Mouse (Mus musculus): Measurements from ENCODE around the gene Dnajc27.

The Dnajc27 gene

GRCm38 (mm10) chr12:4082132-4083001 lies at the start of gene Dnajc27:
Gene Dnajc27 (plus strand): TSS chr12:4082583.
- peak; percentile 84 to 87 for DNase-seq (ENCODE audit: low spot score in 2 of 2)

GRCm38 (mm10) chr12:4036157-4036556 lies 46.2 kb upstream of the Dnajc27 start:
- no peak for DNase-seq (ENCODE audit: low spot score in 2 of 2)

GRCm38 (mm10) chr12:4037511-4037910 lies 44.9 kb upstream of the Dnajc27 start:
- no peak for DNase-seq (ENCODE audit: low spot score in 2 of 2)

GRCm38 (mm10) chr12:4038061-4039041 lies 44.0 kb upstream of the Dnajc27 start, which contains the start of gene Efr3b:
Gene Efr3b (minus strand): TSS chr12:4038915.
- peak; percentile 50 to 56 for DNase-seq (ENCODE audit: low spot score in 2 of 2)

GRCm38 (mm10) chr12:4039046-4039445 lies 43.3 kb upstream of the Dnajc27 start:
- DNase-seq (ENCODE audit: low spot score in 2 of 2), result no peak

GRCm38 (mm10) chr12:4042411-4042810 lies 40.0 kb upstream of the Dnajc27 start:
- DNase-seq (ENCODE audit: low spot score in 2 of 2), result no peak

- DNase-seq (ENCODE audit: low spot score in 2 of 2), result no peak
These were observed 36.4 kb upstream of the Dnajc27 start for GRCm38 (mm10) chr12:4045992-4046391.

- DNase-seq (ENCODE audit: low spot score in 2 of 2), result no peak
These were observed 34.4 kb upstream of the Dnajc27 start for GRCm38 (mm10) chr12:4048031-4048430.

GRCm38 (mm10) chr12:4050861-4051425 lies 31.4 kb upstream of the Dnajc27 start:
- no peak for DNase-seq (ENCODE audit: low spot score in 2 of 2)

- no peak for DNase-seq (ENCODE audit: low spot score in 2 of 2)
These were observed 28.7 kb upstream of the Dnajc27 start for GRCm38 (mm10) chr12:4053643-4054042.

GRCm38 (mm10) chr12:4054845-4055244 lies 27.5 kb upstream of the Dnajc27 start:
- DNase-seq (ENCODE audit: low spot score in 2 of 2), result no peak

- DNase-seq (ENCODE audit: low spot score in 2 of 2), result no peak
These were observed 24.1 kb upstream of the Dnajc27 start for GRCm38 (mm10) chr12:4058321-4058720.

GRCm38 (mm10) chr12:4059683-4060082 lies 22.7 kb upstream of the Dnajc27 start:
- DNase-seq (ENCODE audit: low spot score in 2 of 2), result no peak

GRCm38 (mm10) chr12:4065498-4065897 lies 16.9 kb upstream of the Dnajc27 start:
- DNase-seq (ENCODE audit: low spot score in 2 of 2), result no peak

GRCm38 (mm10) chr12:4065944-4066343 lies 16.4 kb upstream of the Dnajc27 start:
- DNase-seq (ENCODE audit: low spot score in 2 of 2), result no peak

- no peak for DNase-seq (ENCODE audit: low spot score in 2 of 2)
These were observed 15.5 kb upstream of the Dnajc27 start for GRCm38 (mm10) chr12:4066681-4067459.

GRCm38 (mm10) chr12:4068551-4068950 lies 13.8 kb upstream of the Dnajc27 start:
- DNase-seq (ENCODE audit: low spot score in 2 of 2), result no peak

- no peak for DNase-seq (ENCODE audit: low spot score in 2 of 2)
These were observed 10.7 kb upstream of the Dnajc27 start for GRCm38 (mm10) chr12:4071671-4072070.

GRCm38 (mm10) chr12:4075407-4075806 lies 7.0 kb upstream of the Dnajc27 start:
- DNase-seq (ENCODE audit: low spot score in 2 of 2), result no peak

GRCm38 (mm10) chr12:4076383-4076782 lies 6.0 kb upstream of the Dnajc27 start:
- no peak for DNase-seq (ENCODE audit: low spot score in 2 of 2)

- DNase-seq (ENCODE audit: low spot score in 2 of 2), result no peak
These were observed 4.3 kb upstream of the Dnajc27 start for GRCm38 (mm10) chr12:4078069-4078468.

Data from urinary bladder, adult 18-20 months (tissue).